Mouse (Mus musculus) cerebellum, adult 2 months (tissue): ENCODE data around the gene Gtpbp3.
A peak's percentile ranks its signal among the peaks of the same experiment; 100 is the strongest.

Source experiments
- CTCF ChIP-seq: fragments of 200-500 bp; IDR thresholded peaks from 2 replicates; pipeline ENCODE4 v1.5.1; 2011; ENCODE audit warnings: low read depth, mild to moderate bottlenecking, control low read depth, low read length, moderate library complexity, borderline replicate concordance; ENCODE audit not compliant: insufficient read depth
- POLR2A ChIP-seq: fragments of 200-500 bp; IDR thresholded peaks from 2 replicates; pipeline ENCODE4 v1.6.1; 2011; ENCODE audit warnings: low read length, control low read depth, borderline replicate concordance; ENCODE audit not compliant: insufficient read depth

GRCm38 (mm10) chr8:71475702-71476075 lies 12.2 kb upstream of the Gtpbp3 start:
- TF ChIP-seq CTCF (no peak), POLR2A (peak; percentile 4; the same call in 1 of the 2 replicates)
